Mouse (Mus musculus): ENCODE data around the gene Cfap54. TPM values are rescaled to one million over a fixed set of nuclear protein-coding genes. Genes with fewer than 3 reads are reported as not detected.

The Cfap54 gene
- total RNA-seq, 1 experiment = 0.31 TPM

- H3K9ac ChIP-seq (ENCODE audit: insufficient read depth, low read depth, low read length, poor library complexity, severe bottlenecking) = no peak overlapping the region
- in situ Hi-C loops (cut with MboI; ENCODE audit: low sequenced_read_pairs in 2 of 2, unreplicated experiment in 2 of 2) = loop anchor here (10.0 to 25.0 kb wide), 5 partner anchors 213 to 741 kb away; partner anchors contain the start of gene Snrpf (in 1 of the 2)
- TF ChIP-seq CHD2 (IDR thresholded peaks at IDR 0.05; ENCODE audit: low read depth, low read length) (no peak), ZC3H11A (IDR thresholded peaks at IDR 0.05; ENCODE audit: borderline replicate concordance, low read depth, low read length) (no peak), MAFK (IDR thresholded peaks at IDR 0.05; ENCODE audit: insufficient read depth, low read depth, low read length) (no peak), HCFC1 (IDR thresholded peaks at IDR 0.05; ENCODE audit: borderline replicate concordance, insufficient read depth, low read length) (no peak)
Measured at GRCm38 (mm10) chr10:93071753-93072152, 9.7 kb downstream of the Cfap54 start.

GRCm38 (mm10) chr10:93070121-93070898, 11.1 kb downstream of the Cfap54 start:
- Histone ChIP-seq H3K4me3 (ENCODE audit: insufficient read depth in 1 of 2, low read depth in 1 of 2, low read length in 2 of 2, poor library complexity in 1 of 2, severe bottlenecking in 1 of 2) (no peak overlapping the region), H3K27ac (ENCODE audit: insufficient read depth, low read depth, low read length, poor library complexity, severe bottlenecking) (no peak overlapping the region), H3K4me1 (ENCODE audit: control insufficient read depth in 2 of 2, insufficient read depth in 2 of 2, low read length in 2 of 2, poor library complexity in 1 of 2) (peaks cover 0 to 1% of the 10 kb centered on the region in 2 experiments; a peak in 1 of 4 replicates), H3K36me3 (ENCODE audit: control insufficient read depth, insufficient read depth, low read length, poor library complexity, severe bottlenecking) (no peaks in the 10 kb centered on the region), H3K9ac (ENCODE audit: insufficient read depth, low read depth, low read length, poor library complexity, severe bottlenecking) (no peak overlapping the region), H3K9me3 (ENCODE audit: control insufficient read depth, insufficient read depth, low read depth, low read length) (no peaks in the 10 kb centered on the region)
- in situ Hi-C loops (cut with MboI; ENCODE audit: low sequenced_read_pairs in 2 of 2, unreplicated experiment in 2 of 2) = loop anchor here (10.0 to 25.0 kb wide), 5 partner anchors 214 to 742 kb away; partner anchors contain the start of gene Snrpf (in 1 of the 2)
- DNase-seq (ENCODE audit: low read depth, low spot score) = no peak
- peak; percentile 66; the same call in 1 of the 2 replicates for TF ChIP-seq ZNF384 (IDR thresholded peaks at IDR 0.05; ENCODE audit: low read depth, low read length)
- no peak for TF ChIP-seq CHD2 (IDR thresholded peaks at IDR 0.05; ENCODE audit: low read depth, low read length)

More at GRCm38 (mm10) chr10:93071753-93072152, 9.7 kb downstream of the Cfap54 start:
- Histone ChIP-seq H3K27ac (ENCODE audit: insufficient read depth, low read depth, low read length, poor library complexity, severe bottlenecking) (no peak overlapping the region), H3K36me3 (ENCODE audit: control insufficient read depth, insufficient read depth, low read length, poor library complexity, severe bottlenecking) (no peaks in the 10 kb centered on the region; the same call in 1 of the 2 replicates), H3K4me1 (ENCODE audit: control insufficient read depth in 2 of 2, insufficient read depth in 2 of 2, low read length in 2 of 2, poor library complexity in 1 of 2) (peaks cover 0 to 1% of the 10 kb centered on the region in 2 experiments; a peak in 1 of 4 replicates), H3K9me3 (ENCODE audit: control insufficient read depth, insufficient read depth, low read depth, low read length) (no peaks in the 10 kb centered on the region), H3K4me3 (ENCODE audit: insufficient read depth in 1 of 2, low read depth in 1 of 2, low read length in 2 of 2, poor library complexity in 1 of 2, severe bottlenecking in 1 of 2) (no peak overlapping the region)
- DNase-seq (ENCODE audit: low read depth, low spot score) = no peak

GRCm38 (mm10) chr10:93069721-93070120, 11.7 kb downstream of the Cfap54 start:
- no peak overlapping the region for H3K9ac ChIP-seq (ENCODE audit: insufficient read depth, low read depth, low read length, poor library complexity, severe bottlenecking)
- TF ChIP-seq HCFC1 (IDR thresholded peaks at IDR 0.05; ENCODE audit: borderline replicate concordance, insufficient read depth, low read length) (no peak), ZNF384 (IDR thresholded peaks at IDR 0.05; ENCODE audit: low read depth, low read length) (no peak), ZC3H11A (IDR thresholded peaks at IDR 0.05; ENCODE audit: borderline replicate concordance, low read depth, low read length) (no peak), MAFK (IDR thresholded peaks at IDR 0.05; ENCODE audit: insufficient read depth, low read depth, low read length) (no peak), CHD2 (IDR thresholded peaks at IDR 0.05; ENCODE audit: low read depth, low read length) (no peak)
- in situ Hi-C loops (cut with MboI; ENCODE audit: low sequenced_read_pairs in 2 of 2, unreplicated experiment in 2 of 2) = loop anchor here (10.0 to 25.0 kb wide), 5 partner anchors 215 to 743 kb away; partner anchors contain the start of gene Snrpf (in 1 of the 2)
- peaks cover 0 to 1% of the 10 kb centered on the region in 2 experiments; a peak in 1 of 4 replicates for H3K4me1 ChIP-seq (ENCODE audit: control insufficient read depth in 2 of 2, insufficient read depth in 2 of 2, low read length in 2 of 2, poor library complexity in 1 of 2)
- H3K9me3 ChIP-seq (ENCODE audit: control insufficient read depth, insufficient read depth, low read depth, low read length) = no peaks in the 10 kb centered on the region
- no peaks in the 10 kb centered on the region for H3K36me3 ChIP-seq (ENCODE audit: control insufficient read depth, insufficient read depth, low read length, poor library complexity, severe bottlenecking)
- no peak for DNase-seq (ENCODE audit: low read depth, low spot score)
- no peak overlapping the region for H3K4me3 ChIP-seq (ENCODE audit: insufficient read depth in 1 of 2, low read depth in 1 of 2, low read length in 2 of 2, poor library complexity in 1 of 2, severe bottlenecking in 1 of 2)
- H3K27ac ChIP-seq (ENCODE audit: insufficient read depth, low read depth, low read length, poor library complexity, severe bottlenecking) = 0 out of 2 replicates have a peak overlapping the region, but pooled peaks have one; percentile 36

GRCm38 (mm10) chr10:93069041-93069679, 12.3 kb downstream of the Cfap54 start:
- no peaks in the 10 kb centered on the region for H3K36me3 ChIP-seq (ENCODE audit: control insufficient read depth, insufficient read depth, low read length, poor library complexity, severe bottlenecking)
- no peak overlapping the region for H3K4me3 ChIP-seq (ENCODE audit: insufficient read depth in 1 of 2, low read depth in 1 of 2, low read length in 2 of 2, poor library complexity in 1 of 2, severe bottlenecking in 1 of 2)
- peaks cover 0 to 1% of the 10 kb centered on the region in 2 experiments; a peak in 1 of 4 replicates for H3K4me1 ChIP-seq (ENCODE audit: control insufficient read depth in 2 of 2, insufficient read depth in 2 of 2, low read length in 2 of 2, poor library complexity in 1 of 2)
- no peaks in the 10 kb centered on the region for H3K9me3 ChIP-seq (ENCODE audit: control insufficient read depth, insufficient read depth, low read depth, low read length)
- no peak for DNase-seq (ENCODE audit: low read depth, low spot score)
- in situ Hi-C loops (cut with MboI; ENCODE audit: low sequenced_read_pairs in 2 of 2, unreplicated experiment in 2 of 2) = loop anchor here (10.0 to 25.0 kb wide), 4 partner anchors 216 to 743 kb away; partner anchors contain the start of gene Snrpf (in 1 of the 2)
- TF ChIP-seq HCFC1 (IDR thresholded peaks at IDR 0.05; ENCODE audit: borderline replicate concordance, insufficient read depth, low read length) = no peak
- TF ChIP-seq MAFK (IDR thresholded peaks at IDR 0.05; ENCODE audit: insufficient read depth, low read depth, low read length) = peak; percentile 70
- 0 out of 2 replicates have a peak overlapping the region, but pooled peaks have one; percentile 7 for H3K27ac ChIP-seq (ENCODE audit: insufficient read depth, low read depth, low read length, poor library complexity, severe bottlenecking)
- H3K9ac ChIP-seq (ENCODE audit: insufficient read depth, low read depth, low read length, poor library complexity, severe bottlenecking) = no peak overlapping the region
